Mouse (Mus musculus): ENCODE data around the gene Slc25a23. TPM values are rescaled to one million over a fixed set of nuclear protein-coding genes. Genes with fewer than 3 reads are reported as not detected.
A peak's percentile ranks its signal among the peaks of the same experiment; 100 is the strongest.
"Not testable (repeated sequence)": the region's sequence is repeated elsewhere in the genome, so short reads cannot be mapped to it uniquely, and the experiment has no call there.

The Slc25a23 gene
- polyA plus RNA-seq, 1 experiment from 2014 or later, result 7.4 TPM

GRCm38 (mm10) chr17:57062011-57062521 is 2.4 kb upstream of the Slc25a23 start:
- peak; percentile 74 for ATAC-seq (ENCODE audit: insufficient read depth, low FRiP score)
- no peaks in the 10 kb centered on the region for H3K36me3 ChIP-seq (ENCODE audit: control insufficient read depth, insufficient read depth, low read length)
- H3K27ac ChIP-seq (ENCODE audit: low read length), result peak overlapping the region; percentile 90
- peaks cover 18% of the 10 kb centered on the region for H3K27me3 ChIP-seq (ENCODE audit: control insufficient read depth, insufficient read depth, low read length)
- peak overlapping the region; percentile 75 for H3K9ac ChIP-seq (ENCODE audit: low read length)
- peak overlapping the region; percentile 49 for H3K4me2 ChIP-seq (ENCODE audit: low read depth, low read length)
- H3K9me3 ChIP-seq (replicated peaks; ENCODE audit: control insufficient read depth, low read length), result no peaks in the 10 kb centered on the region
- H3K4me3 ChIP-seq (replicated peaks; ENCODE audit: low read length), result peak overlapping the region; percentile 60
- 1% methylated on average over 39 of the region's 39 CpGs for WGBS
- peaks cover 12% of the 10 kb centered on the region; the same call in 1 of the 2 replicates for H3K4me1 ChIP-seq (ENCODE audit: control insufficient read depth, insufficient read depth, low read length)

GRCm38 (mm10) chr17:57061069-57061468 is 1.4 kb upstream of the Slc25a23 start:
- H3K27ac ChIP-seq (ENCODE audit: low read length), result peak overlapping the region; percentile 72; the same call in 1 of the 2 replicates
- no peak overlapping the region for H3K9ac ChIP-seq (ENCODE audit: low read length)
- H3K4me1 ChIP-seq (ENCODE audit: control insufficient read depth, insufficient read depth, low read length), result peaks cover 12% of the 10 kb centered on the region; the same call in 1 of the 2 replicates
- H3K27me3 ChIP-seq (ENCODE audit: control insufficient read depth, insufficient read depth, low read length), result peaks cover 18% of the 10 kb centered on the region
- no peaks in the 10 kb centered on the region for H3K9me3 ChIP-seq (replicated peaks; ENCODE audit: control insufficient read depth, low read length)
- H3K36me3 ChIP-seq (ENCODE audit: control insufficient read depth, insufficient read depth, low read length), result no peaks in the 10 kb centered on the region
- H3K4me2 ChIP-seq (ENCODE audit: low read depth, low read length), result peak overlapping the region; percentile 94
- peak overlapping the region; percentile 78 for H3K4me3 ChIP-seq (replicated peaks; ENCODE audit: low read length)
- ATAC-seq (ENCODE audit: insufficient read depth, low FRiP score), result no peak
- 33% methylated on average over 10 of the region's 10 CpGs for WGBS

GRCm38 (mm10) chr17:57060231-57060801 is 653 bp upstream of the Slc25a23 start:
- WGBS, result under 1% methylated on average over 44 of the region's 44 CpGs
- Histone ChIP-seq H3K4me3 (replicated peaks; ENCODE audit: low read length) (peak overlapping the region; percentile 78), H3K9ac (ENCODE audit: low read length) (peak overlapping the region; percentile 61)

GRCm38 (mm10) chr17:57058891-57059485 is 675 bp downstream of the Slc25a23 start, which contains the start of gene Crb3:
Gene Crb3 (plus strand): TSS chr17:57059105.
- Histone ChIP-seq H3K9ac (ENCODE audit: low read length) (peak within 1 kb of the TSS; percentile 86), H3K9me3 (replicated peaks; ENCODE audit: control insufficient read depth, low read length) (no peaks in the 10 kb centered on the region), H3K4me2 (ENCODE audit: low read depth, low read length) (peak within 1 kb of the TSS; percentile 94), H3K27me3 (ENCODE audit: control insufficient read depth, insufficient read depth, low read length) (peaks cover 18% of the 10 kb centered on the region), H3K36me3 (ENCODE audit: control insufficient read depth, insufficient read depth, low read length) (no peaks in the 10 kb centered on the region), H3K4me3 (replicated peaks; ENCODE audit: low read length) (peak within 1 kb of the TSS; percentile 78), H3K4me1 (ENCODE audit: control insufficient read depth, insufficient read depth, low read length) (peaks cover 12% of the 10 kb centered on the region; the same call in 1 of the 2 replicates), H3K27ac (ENCODE audit: low read length) (peak within 1 kb of the TSS; percentile 64)
- ATAC-seq (ENCODE audit: insufficient read depth, low FRiP score), result no peak
- WGBS, result 1% methylated on average over 19 of the region's 22 CpGs

More at GRCm38 (mm10) chr17:57060231-57060801, 653 bp upstream of the Slc25a23 start:
- Histone ChIP-seq H3K36me3 (ENCODE audit: control insufficient read depth, insufficient read depth, low read length) (no peaks in the 10 kb centered on the region), H3K9me3 (replicated peaks; ENCODE audit: control insufficient read depth, low read length) (no peaks in the 10 kb centered on the region), H3K4me1 (ENCODE audit: control insufficient read depth, insufficient read depth, low read length) (peaks cover 12% of the 10 kb centered on the region; the same call in 1 of the 2 replicates), H3K4me2 (ENCODE audit: low read depth, low read length) (peak overlapping the region; percentile 94), H3K27ac (ENCODE audit: low read length) (peak overlapping the region; percentile 87), H3K27me3 (ENCODE audit: control insufficient read depth, insufficient read depth, low read length) (peaks cover 18% of the 10 kb centered on the region)
- ATAC-seq (ENCODE audit: insufficient read depth, low FRiP score), result peak; percentile 86

- Histone ChIP-seq H3K4me2 (ENCODE audit: low read depth, low read length) (no peak overlapping the region), H3K9ac (ENCODE audit: low read length) (no peak overlapping the region)
- WGBS, result 78% methylated on average over 3 of the region's 3 CpGs
These were observed 3.4 kb downstream of the Slc25a23 start for GRCm38 (mm10) chr17:57056246-57056645.

GRCm38 (mm10) chr17:57051679-57052078 is 8.0 kb downstream of the Slc25a23 start:
- not testable (repeated sequence) for H3K4me1 ChIP-seq (ENCODE audit: control insufficient read depth, insufficient read depth, low read length); H3K4me3 ChIP-seq (replicated peaks; ENCODE audit: low read length); H3K9ac ChIP-seq (ENCODE audit: low read length); H3K27me3 ChIP-seq (ENCODE audit: control insufficient read depth, insufficient read depth, low read length); H3K9me3 ChIP-seq (replicated peaks; ENCODE audit: control insufficient read depth, low read length); ATAC-seq (ENCODE audit: insufficient read depth, low FRiP score); H3K27ac ChIP-seq (ENCODE audit: low read length); H3K36me3 ChIP-seq (ENCODE audit: control insufficient read depth, insufficient read depth, low read length); H3K4me2 ChIP-seq (ENCODE audit: low read depth, low read length)
- 84% methylated on average over 4 of the region's 4 CpGs for WGBS

More at GRCm38 (mm10) chr17:57056246-57056645, 3.4 kb downstream of the Slc25a23 start:
- Histone ChIP-seq H3K27ac (ENCODE audit: low read length) (no peak overlapping the region), H3K27me3 (ENCODE audit: control insufficient read depth, insufficient read depth, low read length) (no peaks in the 10 kb centered on the region; the same call in 1 of the 2 replicates), H3K36me3 (ENCODE audit: control insufficient read depth, insufficient read depth, low read length) (peaks cover 3% of the 10 kb centered on the region; the same call in 1 of the 2 replicates), H3K4me3 (replicated peaks; ENCODE audit: low read length) (no peak overlapping the region), H3K9me3 (replicated peaks; ENCODE audit: control insufficient read depth, low read length) (no peaks in the 10 kb centered on the region), H3K4me1 (ENCODE audit: control insufficient read depth, insufficient read depth, low read length) (peaks cover 12% of the 10 kb centered on the region; the same call in 1 of the 2 replicates)
- no peak for ATAC-seq (ENCODE audit: insufficient read depth, low FRiP score)

- no peaks in the 10 kb centered on the region for H3K27me3 ChIP-seq (ENCODE audit: control insufficient read depth, insufficient read depth, low read length)
- no peaks in the 10 kb centered on the region for H3K9me3 ChIP-seq (replicated peaks; ENCODE audit: control insufficient read depth, low read length)
- peaks cover 3% of the 10 kb centered on the region; the same call in 1 of the 2 replicates for H3K36me3 ChIP-seq (ENCODE audit: control insufficient read depth, insufficient read depth, low read length)
- no peak for ATAC-seq (ENCODE audit: insufficient read depth, low FRiP score)
- 90% methylated on average over 3 of the region's 3 CpGs for WGBS
- H3K4me2 ChIP-seq (ENCODE audit: low read depth, low read length), result no peak overlapping the region
- H3K4me3 ChIP-seq (replicated peaks; ENCODE audit: low read length), result no peak overlapping the region
- H3K4me1 ChIP-seq (ENCODE audit: control insufficient read depth, insufficient read depth, low read length), result no peaks in the 10 kb centered on the region
- no peak overlapping the region for H3K9ac ChIP-seq (ENCODE audit: low read length)
- no peak overlapping the region for H3K27ac ChIP-seq (ENCODE audit: low read length)
These were observed 10.8 kb downstream of the Slc25a23 start for GRCm38 (mm10) chr17:57048816-57049215.

GRCm38 (mm10) chr17:57047406-57047805 is 12.3 kb downstream of the Slc25a23 start:
- no peak for ATAC-seq (ENCODE audit: insufficient read depth, low FRiP score)
- Histone ChIP-seq H3K4me1 (ENCODE audit: control insufficient read depth, insufficient read depth, low read length) (no peaks in the 10 kb centered on the region), H3K4me2 (ENCODE audit: low read depth, low read length) (no peak overlapping the region), H3K27me3 (ENCODE audit: control insufficient read depth, insufficient read depth, low read length) (no peaks in the 10 kb centered on the region), H3K36me3 (ENCODE audit: control insufficient read depth, insufficient read depth, low read length) (peaks cover 3% of the 10 kb centered on the region; the same call in 1 of the 2 replicates), H3K4me3 (replicated peaks; ENCODE audit: low read length) (no peak overlapping the region), H3K9ac (ENCODE audit: low read length) (no peak overlapping the region), H3K9me3 (replicated peaks; ENCODE audit: control insufficient read depth, low read length) (no peaks in the 10 kb centered on the region), H3K27ac (ENCODE audit: low read length) (no peak overlapping the region)
- WGBS, result 38% methylated on average over 5 of the region's 5 CpGs

GRCm38 (mm10) chr17:57041554-57041953 is 18.1 kb downstream of the Slc25a23 start, which contains the start of gene Slc25a41:
Gene Slc25a41 (minus strand): TSS chr17:57041654.
- H3K9ac ChIP-seq (ENCODE audit: low read length), result no peak within 1 kb of the TSS
- no peaks in the 10 kb centered on the region for H3K9me3 ChIP-seq (replicated peaks; ENCODE audit: control insufficient read depth, low read length)
- H3K36me3 ChIP-seq (ENCODE audit: control insufficient read depth, insufficient read depth, low read length), result no peaks in the 10 kb centered on the region
- no peak within 1 kb of the TSS for H3K4me3 ChIP-seq (replicated peaks; ENCODE audit: low read length)
- no peaks in the 10 kb centered on the region; the same call in 1 of the 2 replicates for H3K4me1 ChIP-seq (ENCODE audit: control insufficient read depth, insufficient read depth, low read length)
- no peaks in the 10 kb centered on the region for H3K27me3 ChIP-seq (ENCODE audit: control insufficient read depth, insufficient read depth, low read length)
- no peak within 1 kb of the TSS for H3K27ac ChIP-seq (ENCODE audit: low read length)
- no peak within 1 kb of the TSS for H3K4me2 ChIP-seq (ENCODE audit: low read depth, low read length)
- no peak for ATAC-seq (ENCODE audit: insufficient read depth, low FRiP score)
- WGBS, result 75% methylated on average over 8 of the region's 8 CpGs

Measured in stomach, embryonic 16.5 days (tissue).